Mouse (Mus musculus): ENCODE measurements around the gene Pcdh9. TPM values are rescaled to one million over a fixed set of nuclear protein-coding genes. Genes with fewer than 3 reads are reported as not detected.

Pcdh9 gene
- polyA plus RNA-seq, 1 experiment, result 0.10 TPM

GRCm38 (mm10) chr14:93888346-93888745 lies 2.1 kb downstream of the Pcdh9 start:
- no peaks in the 10 kb centered on the region for H3K27me3 ChIP-seq (ENCODE audit: control insufficient read depth, insufficient read depth, low read length)
- 78% methylated on average over 5 of the region's 5 CpGs for WGBS
- H3K4me1 ChIP-seq (ENCODE audit: control insufficient read depth, insufficient read depth, insufficient read length, low read length), result no peaks in the 10 kb centered on the region
- H3K27ac ChIP-seq (ENCODE audit: insufficient read depth, low read depth, low read length), result no peak overlapping the region
- no peaks in the 10 kb centered on the region for H3K36me3 ChIP-seq (ENCODE audit: control insufficient read depth, insufficient read depth, low read length)
- no peak overlapping the region for H3K4me3 ChIP-seq (ENCODE audit: low read depth, low read length)
- TF ChIP-seq CTCF (IDR thresholded peaks at IDR 0.05; ENCODE audit: extremely low read depth, insufficient read length, insufficient replicate concordance, low read depth, low read length) (no peak), POLR2A (IDR thresholded peaks at IDR 0.05; ENCODE audit: low read depth, low read length) (no peak)

GRCm38 (mm10) chr14:93887066-93887465 lies 3.4 kb downstream of the Pcdh9 start:
- no peak for TF ChIP-seq CTCF (IDR thresholded peaks at IDR 0.05; ENCODE audit: extremely low read depth, insufficient read length, insufficient replicate concordance, low read depth, low read length)
- TF ChIP-seq POLR2A (IDR thresholded peaks at IDR 0.05; ENCODE audit: low read depth, low read length), result no peak
- Histone ChIP-seq H3K4me1 (ENCODE audit: control insufficient read depth, insufficient read depth, insufficient read length, low read length) (no peaks in the 10 kb centered on the region), H3K36me3 (ENCODE audit: control insufficient read depth, insufficient read depth, low read length) (no peaks in the 10 kb centered on the region), H3K27me3 (ENCODE audit: control insufficient read depth, insufficient read depth, low read length) (no peaks in the 10 kb centered on the region), H3K4me3 (ENCODE audit: low read depth, low read length) (no peak overlapping the region), H3K27ac (ENCODE audit: insufficient read depth, low read depth, low read length) (no peak overlapping the region)
- 64% methylated on average over 7 of the region's 7 CpGs for WGBS

- WGBS, result 73% methylated on average over 11 of the region's 11 CpGs
- Histone ChIP-seq H3K4me3 (ENCODE audit: low read depth, low read length) (no peak overlapping the region), H3K4me1 (ENCODE audit: control insufficient read depth, insufficient read depth, insufficient read length, low read length) (no peaks in the 10 kb centered on the region), H3K27ac (ENCODE audit: insufficient read depth, low read depth, low read length) (no peak overlapping the region), H3K36me3 (ENCODE audit: control insufficient read depth, insufficient read depth, low read length) (no peaks in the 10 kb centered on the region), H3K27me3 (ENCODE audit: control insufficient read depth, insufficient read depth, low read length) (no peaks in the 10 kb centered on the region)
- TF ChIP-seq CTCF (IDR thresholded peaks at IDR 0.05; ENCODE audit: extremely low read depth, insufficient read length, insufficient replicate concordance, low read depth, low read length), result no peak
- no peak for TF ChIP-seq POLR2A (IDR thresholded peaks at IDR 0.05; ENCODE audit: low read depth, low read length)
Measured at GRCm38 (mm10) chr14:93885551-93886084, 4.9 kb downstream of the Pcdh9 start.

GRCm38 (mm10) chr14:93884467-93884866 lies 6.0 kb downstream of the Pcdh9 start:
- no peaks in the 10 kb centered on the region for H3K36me3 ChIP-seq (ENCODE audit: control insufficient read depth, insufficient read depth, low read length)
- TF ChIP-seq POLR2A (IDR thresholded peaks at IDR 0.05; ENCODE audit: low read depth, low read length) (no peak), CTCF (IDR thresholded peaks at IDR 0.05; ENCODE audit: extremely low read depth, insufficient read length, insufficient replicate concordance, low read depth, low read length) (peak; percentile 34; the same call in 1 of the 2 replicates)
- H3K4me3 ChIP-seq (ENCODE audit: low read depth, low read length), result no peak overlapping the region
- 8% methylated on average over 2 of the region's 2 CpGs for WGBS
- no peaks in the 10 kb centered on the region for H3K4me1 ChIP-seq (ENCODE audit: control insufficient read depth, insufficient read depth, insufficient read length, low read length)
- no peak overlapping the region for H3K27ac ChIP-seq (ENCODE audit: insufficient read depth, low read depth, low read length)
- no peaks in the 10 kb centered on the region for H3K27me3 ChIP-seq (ENCODE audit: control insufficient read depth, insufficient read depth, low read length)

- WGBS, result 85% methylated on average over 1 of the region's 1 CpGs
- no peaks in the 10 kb centered on the region for H3K4me1 ChIP-seq (ENCODE audit: control insufficient read depth, insufficient read depth, insufficient read length, low read length)
- no peak overlapping the region for H3K4me3 ChIP-seq (ENCODE audit: low read depth, low read length)
- H3K27me3 ChIP-seq (ENCODE audit: control insufficient read depth, insufficient read depth, low read length), result no peaks in the 10 kb centered on the region
- H3K36me3 ChIP-seq (ENCODE audit: control insufficient read depth, insufficient read depth, low read length), result no peaks in the 10 kb centered on the region
- H3K27ac ChIP-seq (ENCODE audit: insufficient read depth, low read depth, low read length), result no peak overlapping the region
- TF ChIP-seq CTCF (IDR thresholded peaks at IDR 0.05; ENCODE audit: extremely low read depth, insufficient read length, insufficient replicate concordance, low read depth, low read length), result no peak
- no peak for TF ChIP-seq POLR2A (IDR thresholded peaks at IDR 0.05; ENCODE audit: low read depth, low read length)
Measured at GRCm38 (mm10) chr14:93880071-93880470, 10.4 kb downstream of the Pcdh9 start.

- no peak overlapping the region for H3K27ac ChIP-seq (ENCODE audit: insufficient read depth, low read depth, low read length)
- no peaks in the 10 kb centered on the region for H3K4me1 ChIP-seq (ENCODE audit: control insufficient read depth, insufficient read depth, insufficient read length, low read length)
- H3K27me3 ChIP-seq (ENCODE audit: control insufficient read depth, insufficient read depth, low read length), result no peaks in the 10 kb centered on the region
- no peak for TF ChIP-seq POLR2A (IDR thresholded peaks at IDR 0.05; ENCODE audit: low read depth, low read length)
- no peak for TF ChIP-seq CTCF (IDR thresholded peaks at IDR 0.05; ENCODE audit: extremely low read depth, insufficient read length, insufficient replicate concordance, low read depth, low read length)
- no peak overlapping the region for H3K4me3 ChIP-seq (ENCODE audit: low read depth, low read length)
- WGBS, result 78% methylated on average over 1 of the region's 1 CpGs
- no peaks in the 10 kb centered on the region for H3K36me3 ChIP-seq (ENCODE audit: control insufficient read depth, insufficient read depth, low read length)
Measured at GRCm38 (mm10) chr14:93875968-93876367, 14.5 kb downstream of the Pcdh9 start.

GRCm38 (mm10) chr14:93868211-93868610 lies 22.3 kb downstream of the Pcdh9 start:
- TF ChIP-seq CTCF (IDR thresholded peaks at IDR 0.05; ENCODE audit: extremely low read depth, insufficient read length, insufficient replicate concordance, low read depth, low read length) (no peak), POLR2A (IDR thresholded peaks at IDR 0.05; ENCODE audit: low read depth, low read length) (no peak)
- H3K4me3 ChIP-seq (ENCODE audit: low read depth, low read length), result no peak overlapping the region
- H3K27me3 ChIP-seq (ENCODE audit: control insufficient read depth, insufficient read depth, low read length), result no peaks in the 10 kb centered on the region
- no peaks in the 10 kb centered on the region for H3K36me3 ChIP-seq (ENCODE audit: control insufficient read depth, insufficient read depth, low read length)
- H3K4me1 ChIP-seq (ENCODE audit: control insufficient read depth, insufficient read depth, insufficient read length, low read length), result no peaks in the 10 kb centered on the region
- H3K27ac ChIP-seq (ENCODE audit: insufficient read depth, low read depth, low read length), result no peak overlapping the region

All from small intestine, adult 2 months (tissue).